Mouse (Mus musculus) neutrophil, adult 5-6 weeks (primary cell): Measurements from ENCODE around the gene Esr2. TPM values are rescaled to one million over a fixed set of nuclear protein-coding genes. Genes with fewer than 3 reads are reported as not detected.
"Not testable (repeated sequence)": the region's sequence is repeated elsewhere in the genome, so short reads cannot be mapped to it uniquely, and the experiment has no call there.

Source experiments
- ATAC-seq: fragments of 151-379, 151-347 bp; 2 replicates; pipeline ENCODE4 v1.8.0; 2017; ENCODE audit warnings: mild to moderate bottlenecking, moderate TSS enrichment; ENCODE audit not compliant: insufficient number of reproducible peaks, poor library complexity, low FRiP score, severe bottlenecking; ENCODE audit errors: extremely low read depth
- total RNA-seq: library from RNA; stranded (forward); fragments of 200-1000 nt; gene quantifications from 2 replicates; pipeline ENCODE4 v1.2.3, GENCODE M21; 2017

The Esr2 gene
- total RNA-seq, result not detected in 2 replicates

GRCm38 (mm10) chr12:76177000-76177863, at the start of gene Esr2:
TSS of gene Esr2 (minus strand) at chr12:76177259.
- ATAC-seq, result 0 out of 2 replicates have a peak, but pooled peaks have one; percentile 26

GRCm38 (mm10) chr12:76222104-76222503, 45.0 kb upstream of the Esr2 start:
- ATAC-seq, result not testable (repeated sequence)

GRCm38 (mm10) chr12:76216716-76217115, 39.7 kb upstream of the Esr2 start:
- ATAC-seq, result no peak

GRCm38 (mm10) chr12:76215121-76215520, 38.1 kb upstream of the Esr2 start:
- ATAC-seq, result no peak

- ATAC-seq, result no peak
Observed at GRCm38 (mm10) chr12:76209429-76209974, 32.4 kb upstream of the Esr2 start.

GRCm38 (mm10) chr12:76200326-76200725, 23.3 kb upstream of the Esr2 start:
- no peak for ATAC-seq

GRCm38 (mm10) chr12:76197071-76197470, 20.0 kb upstream of the Esr2 start:
- no peak for ATAC-seq

GRCm38 (mm10) chr12:76196709-76197054, 19.6 kb upstream of the Esr2 start:
- ATAC-seq, result peak; percentile 85

GRCm38 (mm10) chr12:76195912-76196708, 19.1 kb upstream of the Esr2 start:
- ATAC-seq, result peak; percentile 61

- ATAC-seq, result no peak
Observed at GRCm38 (mm10) chr12:76194526-76194925, 17.5 kb upstream of the Esr2 start.

GRCm38 (mm10) chr12:76190940-76191339, 13.9 kb upstream of the Esr2 start:
- peak; percentile 80; the same call in 1 of the 2 replicates for ATAC-seq

- ATAC-seq, result no peak
Observed at GRCm38 (mm10) chr12:76187849-76188248, 10.8 kb upstream of the Esr2 start.

GRCm38 (mm10) chr12:76186473-76186872, 9.4 kb upstream of the Esr2 start:
- no peak for ATAC-seq

GRCm38 (mm10) chr12:76185167-76185816, 8.2 kb upstream of the Esr2 start:
- no peak for ATAC-seq

GRCm38 (mm10) chr12:76184271-76184670, 7.2 kb upstream of the Esr2 start:
- no peak for ATAC-seq

GRCm38 (mm10) chr12:76182831-76183230, 5.8 kb upstream of the Esr2 start:
- ATAC-seq, result no peak

- no peak for ATAC-seq
Observed at GRCm38 (mm10) chr12:76181471-76181870, 4.4 kb upstream of the Esr2 start.

GRCm38 (mm10) chr12:76180442-76180841, 3.4 kb upstream of the Esr2 start:
- no peak for ATAC-seq

GRCm38 (mm10) chr12:76179527-76179926, 2.5 kb upstream of the Esr2 start:
- no peak for ATAC-seq
